Mouse (Mus musculus) cerebellum, adult 11 months (tissue): ENCODE results near the gene Osbpl2.

Experiments
- DNase-seq: peaks from one replicate; pipeline ENCODE4 v3.0.0; 2022

The Osbpl2 gene

GRCm38 (mm10) chr2:180166869-180167268 lies 47.8 kb downstream of the Osbpl2 start:
- no peak for DNase-seq

- DNase-seq = no peak
These were observed 51.2 kb downstream of the Osbpl2 start for GRCm38 (mm10) chr2:180170151-180170805.

DNA sequence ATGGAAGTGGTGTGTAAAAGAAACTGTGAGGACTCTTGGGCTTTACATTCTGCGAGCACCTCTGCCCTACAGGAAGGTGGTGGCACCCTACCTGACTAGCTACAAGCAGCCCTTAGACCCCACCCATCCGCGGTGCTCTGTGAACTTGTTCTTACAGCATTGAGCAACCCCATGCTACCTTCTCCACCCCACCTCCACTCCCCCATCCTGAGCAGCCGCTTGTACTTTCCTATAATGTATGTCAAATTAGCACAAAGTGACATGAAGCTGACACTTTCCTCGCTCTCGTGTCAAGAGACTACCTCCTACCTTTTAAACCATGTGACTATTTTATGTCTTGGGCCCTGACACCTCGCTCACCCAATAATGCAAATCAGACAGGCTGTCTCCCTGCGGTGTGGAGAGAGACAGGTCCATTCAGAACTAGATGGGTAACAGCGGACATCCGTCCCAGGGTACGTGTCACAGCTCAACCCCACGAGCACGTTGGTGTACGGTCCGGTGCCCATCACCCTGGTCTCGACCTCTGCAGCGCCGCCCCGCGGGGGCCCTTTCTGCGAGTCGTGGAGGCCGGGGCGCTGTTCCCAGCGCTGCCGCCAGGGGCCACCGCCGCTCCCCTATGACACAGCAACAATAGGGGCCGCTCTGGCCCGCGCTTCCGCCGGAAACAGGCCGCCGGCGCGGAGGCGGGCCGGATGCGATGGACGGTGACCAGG lies 51.9 kb downstream of the Osbpl2 start, which contains the start of gene Adrm1:
Gene Adrm1 (plus strand): TSS at position 680 of the 716 bp plus-strand sequence.
- DNase-seq = peak; percentile 98

DNA sequence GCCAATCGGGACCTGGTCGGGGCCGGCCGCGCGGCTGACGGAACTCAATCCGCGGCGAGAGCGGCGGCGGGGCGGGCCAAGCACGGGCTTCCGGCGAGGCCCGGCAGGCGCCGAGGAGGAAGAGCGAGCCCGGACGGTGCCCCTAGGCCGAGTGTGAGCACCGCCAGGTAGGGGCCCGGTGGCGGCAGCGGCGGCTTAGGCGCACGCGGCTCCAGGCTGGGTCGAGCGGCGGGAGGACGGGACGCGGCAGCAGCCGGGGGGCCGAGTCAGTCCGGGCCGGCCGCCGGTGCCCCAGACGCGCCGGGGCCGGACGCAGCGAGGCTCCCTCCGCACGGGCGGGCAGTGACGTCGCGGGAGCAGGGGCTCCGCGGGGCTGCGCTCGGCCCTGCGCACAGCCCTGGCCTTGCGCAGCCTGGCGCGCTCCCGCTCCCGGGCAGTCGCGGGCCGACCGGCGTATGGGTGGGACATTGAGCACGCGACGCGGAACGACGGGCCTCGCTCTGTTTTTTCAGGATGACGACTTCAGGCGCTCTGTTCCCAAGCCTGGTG lies 52.5 kb downstream of the Osbpl2 start:
- DNase-seq = no peak

DNA sequence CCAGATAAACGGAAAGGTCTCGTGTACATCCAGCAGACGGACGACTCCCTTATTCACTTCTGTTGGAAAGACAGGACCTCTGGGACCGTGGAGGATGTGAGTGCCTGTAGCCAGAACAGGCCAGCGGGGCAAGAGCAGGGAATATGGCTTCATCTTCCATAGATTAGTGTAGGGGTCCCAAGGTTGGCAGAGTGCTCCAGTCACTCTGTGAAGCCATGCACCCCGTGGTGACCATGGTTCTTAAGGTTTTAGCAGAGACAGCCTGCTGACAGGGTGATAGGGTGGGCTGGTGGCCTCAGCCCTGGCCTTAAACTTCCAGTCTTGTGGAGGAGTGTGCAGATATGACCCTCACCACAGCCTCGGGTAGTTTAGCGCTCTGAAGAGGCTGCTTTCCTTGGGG lies 53.0 kb downstream of the Osbpl2 start:
- peak; percentile 42 for DNase-seq

GRCm38 (mm10) chr2:180173163-180173562 lies 54.1 kb downstream of the Osbpl2 start:
- DNase-seq = no peak

DNA sequence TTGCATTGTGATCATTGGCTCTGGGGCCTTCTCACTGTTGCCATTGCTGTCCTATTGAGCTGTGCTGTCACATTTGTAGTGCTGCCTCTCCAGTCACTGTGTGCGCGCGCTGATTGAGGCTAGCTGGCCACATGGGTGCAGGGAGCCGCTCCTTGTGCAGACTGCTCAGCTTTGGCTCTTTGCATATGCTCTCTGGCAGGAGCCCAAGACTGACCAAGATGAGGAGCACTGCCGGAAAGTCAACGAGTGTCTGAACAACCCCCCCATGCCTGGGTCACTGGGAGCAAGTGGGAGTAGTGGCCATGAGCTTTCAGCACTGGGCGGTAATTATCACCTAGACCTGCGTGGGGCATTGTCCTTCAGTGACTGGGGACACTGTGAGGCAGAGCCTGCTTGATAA lies 54.6 kb downstream of the Osbpl2 start:
- DNase-seq = peak; percentile 27

GRCm38 (mm10) chr2:180174121-180174520 lies 55.0 kb downstream of the Osbpl2 start:
- DNase-seq = no peak

GRCm38 (mm10) chr2:180175725-180176124 lies 56.6 kb downstream of the Osbpl2 start:
- no peak for DNase-seq

- DNase-seq = no peak
These were observed 62.4 kb downstream of the Osbpl2 start for GRCm38 (mm10) chr2:180181542-180181941.

DNA sequence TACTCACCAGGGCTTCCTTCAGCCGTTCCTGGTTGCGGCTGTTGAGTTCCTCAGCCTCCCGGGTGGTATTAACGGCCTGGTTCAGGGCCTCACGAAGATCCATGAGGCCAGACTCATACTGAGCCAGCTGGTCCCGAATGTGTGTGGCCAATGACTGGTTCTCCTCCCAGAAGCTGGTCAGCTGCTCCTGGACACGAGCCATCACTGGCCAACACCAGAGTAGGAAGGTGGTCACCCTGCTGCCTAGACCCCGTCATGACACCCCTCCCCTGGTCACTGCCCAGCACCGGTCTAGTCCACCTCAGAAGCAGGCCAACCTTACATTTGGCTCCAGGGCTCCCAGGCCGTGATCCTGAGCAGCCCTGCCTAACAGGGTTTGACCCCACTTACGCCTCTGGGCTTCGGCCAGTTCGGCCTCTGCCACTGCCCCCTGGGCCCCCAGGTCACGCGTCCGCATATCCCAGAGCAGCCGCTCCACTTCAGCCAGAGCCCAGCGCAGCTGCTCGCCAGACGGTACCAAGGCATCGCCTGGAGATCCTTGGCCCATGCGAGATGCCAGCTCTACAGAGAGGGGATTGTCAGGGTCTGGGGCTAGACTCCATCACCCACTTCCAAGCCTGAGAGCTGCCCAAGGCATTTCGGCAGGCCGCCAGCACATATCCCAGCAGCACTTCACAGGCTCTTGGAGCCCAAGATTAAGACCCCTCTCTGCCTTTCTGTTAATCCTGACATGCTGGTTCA lies 65.1 kb downstream of the Osbpl2 start:
- no peak for DNase-seq

DNA sequence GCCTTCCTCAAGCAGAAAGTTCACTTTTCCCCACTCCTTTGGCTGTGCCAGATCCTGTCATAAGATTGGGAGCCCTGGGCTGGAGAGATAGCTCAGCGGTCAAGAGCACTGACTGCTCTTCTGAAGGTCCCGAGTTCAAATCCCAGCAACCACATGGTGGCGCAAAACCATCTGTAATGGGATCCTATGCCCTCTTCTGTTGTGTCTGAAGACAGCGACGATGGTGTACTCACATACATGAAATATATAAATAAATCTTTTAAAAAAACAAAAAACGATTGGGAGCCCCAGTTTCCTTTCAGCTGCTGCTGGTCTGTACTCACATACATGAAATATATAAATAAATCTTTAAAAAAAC lies 65.6 kb downstream of the Osbpl2 start:
- no peak for DNase-seq

DNA sequence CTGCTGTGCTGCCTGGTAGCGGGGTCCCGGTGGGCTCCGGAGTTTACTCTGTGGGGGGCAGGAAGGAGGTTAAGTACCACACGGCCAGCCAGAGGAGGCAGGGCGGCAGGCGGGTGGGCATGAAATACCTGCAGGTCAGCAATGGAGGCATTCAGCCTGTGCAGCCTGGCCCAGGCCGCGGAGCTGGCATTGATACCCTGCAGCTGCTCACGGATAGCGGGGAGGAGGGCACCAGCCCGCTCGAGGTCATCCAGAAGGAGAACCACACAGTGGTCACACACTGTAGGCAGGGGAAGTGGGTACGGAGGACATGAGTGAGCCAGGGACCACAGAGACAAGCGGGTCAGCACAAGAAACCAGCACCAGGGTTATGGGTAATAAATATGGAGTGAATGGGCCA lies 66.6 kb downstream of the Osbpl2 start:
- DNase-seq = no peak

DNA sequence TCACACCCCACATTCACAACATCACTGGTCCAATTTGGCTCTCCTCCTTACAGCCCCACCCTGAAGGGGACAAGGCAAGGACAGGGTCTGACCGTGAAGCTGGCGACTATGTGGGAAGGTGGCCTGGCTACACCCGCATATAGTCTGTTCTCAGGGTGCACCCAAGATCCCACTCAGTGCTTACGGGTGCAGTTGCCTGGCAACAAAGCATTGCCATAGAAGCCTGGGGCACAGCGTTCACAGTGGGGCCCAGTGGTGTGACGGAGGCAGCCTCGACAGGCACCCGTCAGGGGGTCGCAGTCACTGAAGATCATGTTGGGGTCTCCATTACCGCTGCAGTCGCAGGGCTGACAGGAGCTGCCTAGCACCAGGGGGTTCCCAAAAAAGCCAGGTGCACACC lies 68.3 kb downstream of the Osbpl2 start:
- no peak for DNase-seq

- no peak for DNase-seq
These were observed 77.7 kb downstream of the Osbpl2 start for GRCm38 (mm10) chr2:180196610-180197322.

- no peak for DNase-seq
These were observed 78.4 kb downstream of the Osbpl2 start for GRCm38 (mm10) chr2:180197323-180198037.

GRCm38 (mm10) chr2:180198782-180199181 lies 79.7 kb downstream of the Osbpl2 start:
- no peak for DNase-seq

DNA sequence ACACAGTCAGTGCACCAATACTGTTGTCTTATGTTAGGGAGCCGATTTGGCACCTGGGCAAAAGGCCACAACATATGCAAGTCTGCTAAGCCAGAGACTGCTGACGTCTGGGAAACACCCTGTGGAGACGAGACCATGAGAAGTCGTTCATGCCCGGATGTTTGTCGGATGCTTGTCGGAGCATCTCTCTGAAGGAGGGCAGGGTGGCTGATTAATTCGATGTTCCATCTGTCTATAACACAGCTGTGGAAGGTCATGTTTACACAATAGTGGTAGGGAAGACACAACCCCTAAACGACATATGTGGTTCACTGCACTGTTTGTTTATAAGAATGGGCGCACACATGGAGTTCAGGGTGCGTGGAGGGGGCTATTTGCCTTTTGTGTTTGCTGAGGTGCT lies 81.6 kb downstream of the Osbpl2 start:
- DNase-seq = no peak

DNA sequence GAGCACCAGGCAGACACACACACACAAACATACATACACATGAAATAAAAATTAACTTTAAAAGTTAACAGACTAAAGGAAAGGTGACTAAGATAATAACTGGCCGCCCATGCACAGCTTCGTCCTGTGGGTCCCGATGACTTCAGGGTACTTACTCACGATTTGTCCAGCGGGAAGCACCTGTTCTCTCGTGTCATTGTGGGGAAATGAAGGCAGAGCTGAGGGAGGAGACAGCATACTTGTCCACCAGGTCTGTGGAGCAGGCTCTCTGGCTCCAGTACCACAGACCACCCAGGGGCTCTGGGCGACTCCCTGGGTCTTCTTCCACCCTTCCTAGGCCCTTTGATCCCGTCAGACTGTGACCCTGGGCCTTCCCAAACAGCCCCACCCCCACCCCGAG lies 82.2 kb downstream of the Osbpl2 start:
- DNase-seq = no peak

DNA sequence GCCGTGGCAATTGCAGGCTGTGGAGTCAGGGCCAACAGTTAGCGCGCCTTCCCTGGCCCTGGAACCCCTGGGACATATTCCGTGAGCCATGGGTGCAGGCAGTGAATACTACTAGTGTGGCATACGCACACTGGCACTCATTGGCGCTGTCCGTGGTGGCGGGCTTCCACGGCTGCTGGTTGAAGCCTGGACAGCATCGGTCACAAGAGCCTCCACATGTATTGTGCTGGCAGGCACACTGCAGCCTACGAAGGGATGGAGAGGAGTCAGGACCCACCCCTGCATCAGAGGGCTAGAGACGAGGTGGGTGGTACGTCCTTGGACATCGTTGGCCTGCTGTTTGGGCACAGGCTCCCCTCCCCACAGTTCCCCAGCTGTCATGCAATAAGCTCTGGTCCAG lies 83.2 kb downstream of the Osbpl2 start:
- DNase-seq = no peak

DNA sequence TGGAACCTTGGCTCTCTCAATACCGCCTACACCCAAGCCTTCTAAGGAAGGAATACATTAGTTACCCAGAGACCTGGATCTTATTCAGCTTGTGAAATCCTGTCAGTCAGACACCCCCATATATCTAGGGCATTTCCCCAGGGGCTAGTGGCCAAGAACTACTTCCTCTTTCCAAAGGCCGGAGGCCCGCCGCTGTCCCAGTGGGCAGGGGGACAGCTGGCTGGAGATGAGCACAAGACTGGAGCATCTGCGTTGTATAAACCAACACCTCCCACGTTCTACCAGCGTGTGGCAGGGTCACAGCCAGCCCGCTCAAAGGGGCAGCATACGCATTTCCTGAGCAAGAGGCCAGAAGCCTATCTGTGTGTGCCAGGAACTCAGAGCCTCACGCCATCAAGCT lies 83.7 kb downstream of the Osbpl2 start:
- no peak for DNase-seq

DNA sequence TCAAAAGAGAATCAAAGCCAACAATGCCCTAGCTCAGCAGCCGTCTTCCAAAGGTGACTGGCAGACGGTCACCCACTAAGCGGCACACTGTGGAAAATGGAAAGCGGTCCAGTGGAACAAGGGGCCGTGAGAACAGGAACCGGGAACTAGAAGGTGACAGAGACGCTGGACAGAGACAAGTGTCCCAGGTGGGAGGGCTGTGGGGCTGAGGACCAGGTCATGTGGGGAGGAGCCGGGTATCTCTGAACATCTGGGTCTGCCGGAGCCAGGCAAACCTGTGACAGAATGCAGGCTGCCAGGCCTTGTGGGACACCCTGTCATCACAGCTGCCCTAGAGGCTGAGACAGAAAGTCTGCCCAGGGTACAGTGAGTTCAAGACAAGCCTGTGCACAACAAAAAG lies 85.4 kb downstream of the Osbpl2 start:
- no peak for DNase-seq
